Mouse (Mus musculus) forebrain, embryonic 12.5 days (tissue): ENCODE measurements around the gene Dio1. TPM values are rescaled to one million over a fixed set of nuclear protein-coding genes. Genes with fewer than 3 reads are reported as not detected.
A peak's percentile ranks its signal among the peaks of the same experiment; 100 is the strongest.

ENCODE experiments used
- ATAC-seq: fragments of 200-750 bp; cut with Nextera tagmentation; 2 replicates; pipeline ENCODE4 v1.8.0; 2017; ENCODE audit warnings: moderate TSS enrichment; ENCODE audit not compliant: low FRiP score
- H3K27ac ChIP-seq: fragments of 300-500 bp; sonication (generic); 2 replicates; pipeline ENCODE4 v1.5.1; 2016; ENCODE audit warnings: mild to moderate bottlenecking
- H3K27me3 ChIP-seq: fragments of 300-500 bp; sonication (generic); 2 replicates; pipeline ENCODE4 v1.6.1; 2016; ENCODE audit warnings: mild to moderate bottlenecking
- H3K36me3 ChIP-seq: fragments of 300-500 bp; sonication (generic); replicated peaks from 2 replicates; pipeline ENCODE4 v1.6.1; 2016; ENCODE audit warnings: mild to moderate bottlenecking
- H3K4me1 ChIP-seq: fragments of 300-500 bp; sonication (generic); 2 replicates; pipeline ENCODE4 v1.6.1; 2016
- H3K4me2 ChIP-seq: fragments of 300-500 bp; sonication (generic); 2 replicates; pipeline ENCODE4 v1.6.1; 2016; ENCODE audit warnings: mild to moderate bottlenecking, moderate library complexity
- H3K4me3 ChIP-seq: fragments of 300-500 bp; sonication (generic); replicated peaks from 2 replicates; pipeline ENCODE4 v1.5.1; 2016; ENCODE audit warnings: mild to moderate bottlenecking
- H3K9ac ChIP-seq: fragments of 300-500 bp; sonication (generic); 2 replicates; pipeline ENCODE4 v1.6.1; 2016; ENCODE audit warnings: mild to moderate bottlenecking
- H3K9me3 ChIP-seq: fragments of 300-500 bp; sonication (generic); 2 replicates; pipeline ENCODE4 v1.6.1; 2016
- WGBS: fragments of 180-500 bp; shearing (Covaris S2); methylation state at CpG from one replicate; pipeline ENCODE4 v1.1.7; 2016; 5-methylcytosine and 5-hydroxymethylcytosine counted together
- polyA plus RNA-seq: library from polyadenylated mRNA; unstranded; fragments of >200 nt; fragmentation: Nextera tagmentation; extraction: Ambion mirVana; gene quantifications from 2 replicates; pipeline ENCODE4 v1.2.1, GENCODE M21; 2016

Gene Dio1
- polyA plus RNA-seq, 1 experiment from 2014 or later, result not detected

DNA sequence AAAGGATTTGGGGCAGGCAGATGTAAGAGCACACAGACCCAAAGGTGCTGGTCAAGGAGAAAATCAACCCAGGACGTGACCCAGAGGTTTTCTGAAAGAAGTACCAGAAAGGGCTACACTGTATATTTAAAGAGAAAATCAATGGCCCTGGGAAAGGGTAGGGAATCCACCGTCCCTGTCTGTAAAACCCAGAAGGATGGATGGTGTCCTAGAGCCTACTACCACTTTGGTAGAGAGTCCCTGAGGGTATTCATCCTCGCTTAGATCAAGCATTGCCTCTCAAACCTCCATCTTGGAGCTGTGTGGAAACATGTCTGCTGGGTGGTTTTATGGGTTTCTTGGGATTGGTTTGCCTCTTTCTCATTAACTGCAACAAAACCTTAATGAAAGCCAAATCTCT is 52.6 kb downstream of the Dio1 start:
- H3K27me3 ChIP-seq, result no peaks in the 10 kb centered on the region
- WGBS, result 23% methylated on average over 3 of the region's 3 CpGs
- ATAC-seq, result no peak
- H3K27ac ChIP-seq, result peak overlapping the region; percentile 82; the same call in 1 of the 2 replicates
- H3K9me3 ChIP-seq, result no peaks in the 10 kb centered on the region
- peak overlapping the region; percentile 80 for H3K9ac ChIP-seq
- H3K4me2 ChIP-seq, result peak overlapping the region; percentile 65
- H3K4me3 ChIP-seq, result peak overlapping the region; percentile 71
- no peaks in the 10 kb centered on the region for H3K36me3 ChIP-seq
- peaks cover 23% of the 10 kb centered on the region for H3K4me1 ChIP-seq

DNA sequence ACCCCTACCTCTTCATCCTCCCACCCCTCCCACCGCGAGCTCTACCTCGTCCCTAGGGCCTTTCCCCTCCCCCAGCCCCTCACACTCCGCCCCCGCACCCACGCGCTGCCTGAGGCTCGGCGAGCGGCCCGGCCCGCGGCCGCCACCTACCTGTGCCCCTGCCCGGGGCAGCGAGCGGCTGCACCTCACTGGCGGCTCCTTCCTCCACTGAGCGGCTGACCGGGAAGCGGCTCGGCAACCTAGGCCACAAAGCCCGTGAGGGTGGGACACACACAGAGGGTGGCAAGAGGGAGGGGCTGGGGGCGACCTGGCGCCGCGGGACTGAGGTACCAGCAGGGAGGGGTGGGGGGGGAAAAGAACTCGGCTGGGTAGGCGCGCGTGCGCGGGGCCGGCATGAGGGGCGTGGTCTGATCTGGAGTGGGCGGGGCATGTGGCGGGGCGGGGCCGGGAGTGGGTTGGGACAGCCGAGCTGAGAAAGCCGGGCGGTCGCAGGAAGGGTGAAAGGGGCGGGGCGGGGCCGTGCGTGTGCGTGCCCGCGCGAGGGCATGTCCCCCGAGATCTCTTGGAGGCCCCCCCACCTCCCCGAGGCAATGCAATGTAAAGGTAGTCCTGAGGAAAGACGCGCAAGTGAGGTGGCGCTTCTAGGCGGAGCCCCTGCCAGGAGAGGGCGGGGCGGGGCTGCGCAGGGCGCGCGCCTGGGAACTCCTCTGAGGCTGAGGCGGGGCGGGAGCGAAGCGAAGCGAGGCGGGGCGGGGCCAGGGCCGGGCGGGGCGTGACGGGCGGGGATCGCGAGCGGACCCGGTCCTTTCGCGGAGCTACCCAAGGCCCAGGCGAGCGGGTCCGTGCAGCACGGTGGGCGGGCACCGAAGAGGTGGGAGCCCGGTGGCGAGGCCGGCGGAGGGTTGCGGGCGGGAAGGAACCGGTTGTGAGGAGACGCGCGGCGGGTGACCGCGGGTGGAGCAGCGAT is 53.6 kb downstream of the Dio1 start, which contains the start of the genes Lrrc42 and Hspb11:
Gene Lrrc42, minus strand, starts transcription at position 408 of the 967 bp plus-strand sequence.
Gene Hspb11, plus strand, starts transcription at position 469 of the 967 bp plus-strand sequence.
- WGBS, result under 1% methylated on average over 93 of the region's 101 CpGs
- Histone ChIP-seq H3K36me3 (no peaks in the 10 kb centered on the region), H3K27ac (peak within 1 kb of the TSS; percentile 82), H3K27me3 (no peaks in the 10 kb centered on the region), H3K4me3 (peak within 1 kb of the TSS; percentile 71), H3K4me1 (peaks cover 31% of the 10 kb centered on the region), H3K9ac (peak within 1 kb of the TSS; percentile 80), H3K4me2 (peak within 1 kb of the TSS; percentile 65), H3K9me3 (no peaks in the 10 kb centered on the region)
- ATAC-seq, result peak; percentile 95

DNA sequence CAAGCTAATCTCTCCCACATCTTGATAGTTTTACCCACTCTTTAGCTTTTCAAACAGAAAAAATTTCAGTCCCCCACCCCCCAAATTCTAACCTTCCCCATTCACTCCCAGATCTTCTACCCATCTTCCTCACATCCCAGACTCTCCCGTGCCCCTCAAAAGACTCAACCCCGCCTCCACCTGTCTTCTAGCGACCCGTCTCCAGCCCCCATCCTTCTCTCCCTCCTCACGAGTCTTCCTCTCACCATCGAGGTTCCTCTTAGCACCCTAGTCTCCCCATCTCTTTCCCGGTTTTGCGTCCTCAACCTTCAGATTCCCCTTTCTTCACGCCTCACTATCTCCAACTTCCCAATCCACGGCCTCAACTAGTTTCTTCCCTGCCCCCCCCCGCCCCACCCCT is 54.4 kb downstream of the Dio1 start:
- Histone ChIP-seq H3K4me2 (peak overlapping the region; percentile 65), H3K4me3 (peak overlapping the region; percentile 71), H3K27ac (0 out of 2 replicates have a peak overlapping the region, but pooled peaks have one; percentile 74), H3K36me3 (no peaks in the 10 kb centered on the region), H3K9ac (peak overlapping the region; percentile 80), H3K9me3 (no peaks in the 10 kb centered on the region), H3K27me3 (no peaks in the 10 kb centered on the region), H3K4me1 (peaks cover 31% of the 10 kb centered on the region)
- ATAC-seq, result no peak
- WGBS, result 1% methylated on average over 11 of the region's 11 CpGs

DNA sequence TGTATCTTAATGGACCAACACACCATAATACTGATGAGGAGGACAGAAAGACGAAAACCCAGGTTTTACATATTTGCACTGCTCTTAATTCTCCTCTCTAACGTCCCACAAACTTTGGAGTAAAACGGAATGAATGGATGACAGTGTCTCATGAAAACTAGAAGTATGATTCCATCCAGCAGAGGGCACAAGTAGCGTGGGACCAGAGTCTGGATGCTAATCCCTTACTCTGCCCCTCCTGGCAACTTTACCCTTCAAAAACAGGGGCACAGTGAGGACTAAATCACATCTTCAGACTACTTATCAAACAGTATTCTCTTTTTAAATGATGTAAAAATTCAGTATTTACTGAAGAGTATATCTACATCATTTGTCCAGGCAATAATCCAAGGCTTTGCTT is 56.5 kb downstream of the Dio1 start:
- Histone ChIP-seq H3K4me1 (peaks cover 31% of the 10 kb centered on the region), H3K4me3 (no peak overlapping the region), H3K36me3 (0 out of 2 replicates have a peak, but pooled peaks cover 3% of the 10 kb centered on the region), H3K9me3 (no peaks in the 10 kb centered on the region), H3K27me3 (no peaks in the 10 kb centered on the region), H3K4me2 (no peak overlapping the region), H3K9ac (no peak overlapping the region), H3K27ac (no peak overlapping the region)
- no peak for ATAC-seq
- WGBS, result 33% methylated on average over 4 of the region's 4 CpGs

DNA sequence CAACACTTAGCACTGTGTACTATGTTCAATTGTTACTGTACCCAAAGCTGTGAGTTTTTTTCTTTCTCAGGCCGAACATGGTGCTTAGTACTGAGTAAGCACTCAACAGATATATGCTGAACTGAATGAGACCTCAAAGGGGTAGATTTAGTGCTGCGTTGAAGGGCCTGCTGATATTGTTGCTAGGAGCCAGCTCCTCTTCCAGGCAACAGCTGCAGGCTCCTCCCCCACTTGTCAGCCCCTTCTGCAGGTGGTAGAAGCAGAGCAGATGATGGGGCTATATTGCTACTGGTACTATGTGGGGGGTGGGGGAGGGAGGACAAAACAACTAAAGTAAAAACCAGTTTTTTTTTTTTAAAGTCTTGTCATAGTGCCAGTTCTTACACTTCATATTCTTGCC is 57.5 kb downstream of the Dio1 start:
- Histone ChIP-seq H3K9me3 (no peaks in the 10 kb centered on the region), H3K4me1 (peaks cover 30% of the 10 kb centered on the region), H3K4me2 (0 out of 2 replicates have a peak overlapping the region, but pooled peaks have one; percentile 10), H3K27me3 (no peaks in the 10 kb centered on the region), H3K4me3 (no peak overlapping the region), H3K27ac (peak overlapping the region; percentile 56; the same call in 1 of the 2 replicates), H3K36me3 (0 out of 2 replicates have a peak, but pooled peaks cover 3% of the 10 kb centered on the region), H3K9ac (no peak overlapping the region)
- no peak for ATAC-seq
- WGBS, result 56% methylated on average over 2 of the region's 2 CpGs

DNA sequence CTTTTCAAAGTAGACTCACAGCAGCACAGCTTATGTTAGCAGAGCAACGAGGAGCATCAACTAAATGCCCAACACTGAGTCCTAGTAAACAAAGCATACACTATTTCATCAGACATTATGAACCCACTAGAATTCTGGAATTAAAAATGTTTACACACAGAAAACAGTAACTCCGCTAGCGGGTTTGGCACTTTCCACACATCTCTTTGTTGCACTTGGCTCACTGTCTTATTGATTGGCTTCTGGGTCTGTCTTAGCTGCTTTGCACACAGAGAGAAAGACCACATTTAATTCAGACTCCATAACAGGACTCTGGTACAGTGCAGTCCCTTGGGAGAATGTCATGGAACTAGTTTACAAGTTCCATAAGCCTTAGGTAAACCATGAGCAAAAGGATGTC is 58.9 kb downstream of the Dio1 start:
- no peak overlapping the region for H3K27ac ChIP-seq
- H3K36me3 ChIP-seq, result peaks cover 13% of the 10 kb centered on the region; the same call in 1 of the 2 replicates
- H3K9me3 ChIP-seq, result no peaks in the 10 kb centered on the region
- WGBS, result 83% methylated on average over 3 of the region's 3 CpGs
- H3K9ac ChIP-seq, result no peak overlapping the region
- H3K4me1 ChIP-seq, result peaks cover 28% of the 10 kb centered on the region
- ATAC-seq, result no peak
- H3K4me3 ChIP-seq, result no peak overlapping the region
- H3K27me3 ChIP-seq, result no peaks in the 10 kb centered on the region
- no peak overlapping the region for H3K4me2 ChIP-seq

DNA sequence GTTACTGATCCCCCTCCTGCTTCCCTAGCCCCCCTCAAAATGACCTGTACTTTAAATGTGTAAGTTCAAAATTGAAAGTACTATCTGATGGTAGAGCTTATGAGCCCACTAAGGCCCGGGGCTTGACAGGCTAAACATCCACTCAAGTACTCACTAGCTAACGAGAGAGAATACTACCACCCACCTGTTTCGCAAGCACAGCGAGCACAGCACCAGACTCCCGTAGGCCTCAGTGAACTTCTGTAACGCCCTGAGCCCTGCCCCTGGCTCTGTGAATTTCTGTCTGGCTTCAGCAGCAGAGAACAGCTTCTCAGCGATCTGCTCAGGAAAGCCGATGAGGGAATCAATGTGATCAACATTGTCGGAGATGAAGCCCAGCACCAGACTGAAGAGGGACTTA is 59.9 kb downstream of the Dio1 start:
- Histone ChIP-seq H3K4me3 (no peak overlapping the region), H3K4me2 (no peak overlapping the region), H3K36me3 (peaks cover 16% of the 10 kb centered on the region), H3K9ac (no peak overlapping the region), H3K27me3 (no peaks in the 10 kb centered on the region), H3K9me3 (no peaks in the 10 kb centered on the region), H3K27ac (no peak overlapping the region), H3K4me1 (peaks cover 21% of the 10 kb centered on the region)
- 78% methylated on average over 9 of the region's 9 CpGs for WGBS
- no peak for ATAC-seq

DNA sequence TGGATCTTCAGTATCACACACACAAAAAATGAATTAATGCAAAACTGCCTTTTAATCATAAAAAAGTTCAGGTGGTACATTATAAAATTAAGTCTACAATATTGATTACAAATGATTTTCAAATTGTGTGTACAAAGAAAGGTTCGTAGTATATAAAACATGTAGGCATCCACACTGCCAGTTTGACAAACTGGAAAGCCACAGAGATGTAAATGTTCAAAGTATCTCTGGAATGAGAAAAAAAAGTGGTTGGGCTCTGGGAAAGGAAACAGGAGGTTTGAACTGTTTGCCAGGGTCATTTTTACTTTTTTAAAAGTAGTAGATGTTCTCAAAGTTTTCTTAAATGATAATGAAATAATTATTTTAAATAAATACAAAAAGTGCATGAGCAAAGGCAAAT is 60.9 kb downstream of the Dio1 start:
- Histone ChIP-seq H3K27ac (no peak overlapping the region), H3K27me3 (no peaks in the 10 kb centered on the region), H3K36me3 (peaks cover 23% of the 10 kb centered on the region), H3K4me1 (peaks cover 16% of the 10 kb centered on the region), H3K4me3 (no peak overlapping the region), H3K9ac (no peak overlapping the region), H3K4me2 (no peak overlapping the region), H3K9me3 (no peaks in the 10 kb centered on the region)
- no peak for ATAC-seq
- WGBS, result 91% methylated on average over 1 of the region's 1 CpGs

DNA sequence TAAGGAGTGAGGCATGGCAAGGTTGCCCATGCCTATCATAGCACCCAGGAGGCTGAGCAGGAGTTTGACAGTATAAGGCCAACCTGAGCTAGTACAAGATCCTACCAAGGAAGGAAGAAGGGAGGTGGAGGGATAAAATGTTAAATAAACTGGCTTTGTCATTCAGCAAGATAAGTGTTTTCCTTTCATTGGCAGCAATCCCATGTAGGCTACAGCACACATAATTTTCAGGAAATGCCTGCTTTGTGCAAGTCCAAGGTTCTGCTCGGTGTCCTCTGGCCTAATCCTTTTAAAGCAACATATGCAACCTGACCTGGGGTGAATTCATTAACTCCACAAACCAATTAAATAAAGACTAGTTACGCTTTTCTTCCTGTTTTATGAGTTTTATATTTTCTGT is 61.6 kb downstream of the Dio1 start:
- no peak for ATAC-seq
- Histone ChIP-seq H3K9ac (no peak overlapping the region), H3K9me3 (no peaks in the 10 kb centered on the region), H3K27ac (no peak overlapping the region), H3K4me1 (peaks cover 16% of the 10 kb centered on the region), H3K27me3 (no peaks in the 10 kb centered on the region), H3K4me3 (no peak overlapping the region), H3K36me3 (peaks cover 30% of the 10 kb centered on the region), H3K4me2 (no peak overlapping the region)
- WGBS, result 74% methylated on average over 2 of the region's 2 CpGs

DNA sequence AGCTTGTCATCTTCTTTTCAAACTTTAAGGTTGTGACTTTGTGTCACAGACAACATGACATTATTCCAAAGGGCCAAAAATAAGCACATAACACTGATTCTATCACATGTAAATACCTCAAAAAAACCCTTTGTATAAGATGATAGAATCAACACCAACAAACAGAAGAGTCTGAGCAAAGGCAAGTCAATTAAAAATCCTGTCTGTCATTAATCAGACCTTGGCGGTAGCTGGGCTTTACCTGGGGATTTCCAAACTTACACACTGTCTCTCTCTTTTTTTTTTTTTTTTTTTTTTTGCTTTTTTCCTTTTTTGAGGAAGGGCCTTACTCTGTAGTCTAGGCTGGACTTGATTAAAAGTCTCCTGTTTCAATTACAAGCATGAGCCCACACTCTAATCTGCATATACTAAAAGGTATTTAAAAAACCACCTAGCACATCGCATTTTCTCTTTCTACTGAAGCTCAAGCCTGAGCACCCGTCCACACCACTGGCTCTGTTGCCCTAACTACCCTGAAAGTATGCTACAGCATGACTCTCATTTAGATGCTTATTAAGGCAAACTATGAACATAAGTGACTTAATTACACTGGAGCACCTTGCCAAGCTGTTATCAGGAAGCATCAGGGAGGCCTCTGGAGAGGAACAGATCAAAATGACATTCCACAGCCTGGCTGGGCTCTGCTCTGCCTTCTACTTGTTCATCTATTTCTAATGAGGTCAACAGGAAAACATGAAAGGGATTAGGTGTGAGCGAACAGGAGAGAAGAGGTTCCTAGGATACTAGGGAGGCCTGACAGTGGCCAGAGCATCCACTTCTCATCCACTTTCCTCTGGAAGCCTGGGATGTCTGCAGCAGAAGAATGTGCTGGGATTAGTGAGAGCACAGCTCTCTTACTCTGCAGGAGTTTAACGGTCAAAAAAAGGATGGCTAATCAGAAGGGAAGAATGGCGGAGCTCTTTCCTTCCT is 63.3 kb downstream of the Dio1 start:
- no peaks in the 10 kb centered on the region for H3K27me3 ChIP-seq
- H3K4me2 ChIP-seq, result no peak overlapping the region
- no peak overlapping the region for H3K4me3 ChIP-seq
- no peak overlapping the region for H3K9ac ChIP-seq
- no peaks in the 10 kb centered on the region for H3K9me3 ChIP-seq
- H3K36me3 ChIP-seq, result peaks cover 43% of the 10 kb centered on the region
- 0 out of 2 replicates have a peak overlapping the region, but pooled peaks have one; percentile 19 for H3K27ac ChIP-seq
- ATAC-seq, result 0 out of 2 replicates have a peak, but pooled peaks have one; percentile 20
- peaks cover 3% of the 10 kb centered on the region; the same call in 1 of the 2 replicates for H3K4me1 ChIP-seq
- 70% methylated on average over 6 of the region's 6 CpGs for WGBS
